Mouse (Mus musculus) neural tube, embryonic 15.5 days (tissue): ENCODE measurements around the gene Elavl1. TPM values are rescaled to one million over a fixed set of nuclear protein-coding genes. Genes with fewer than 3 reads are reported as not detected.
"Not testable (repeated sequence)": the region's sequence is repeated elsewhere in the genome, so short reads cannot be mapped to it uniquely, and the experiment has no call there.

ENCODE experiments used
- ATAC-seq: fragments of 200-750 bp; cut with Nextera tagmentation; 2 replicates; pipeline ENCODE4 v1.8.0; 2017; ENCODE audit warnings: mild to moderate bottlenecking, moderate TSS enrichment, moderate library complexity; ENCODE audit not compliant: low FRiP score
- H3K27ac ChIP-seq: fragments of 300-500 bp; sonication (generic); replicated peaks from 2 replicates; pipeline ENCODE4 v1.5.1; 2015; ENCODE audit warnings: mild to moderate bottlenecking, inconsistent platforms
- H3K27me3 ChIP-seq: fragments of 300-500 bp; sonication (generic); replicated peaks from 2 replicates; pipeline ENCODE4 v1.6.1; 2015; ENCODE audit warnings: inconsistent platforms
- H3K36me3 ChIP-seq: fragments of 300-500 bp; sonication (generic); 2 replicates; pipeline ENCODE4 v1.6.1; 2015; ENCODE audit warnings: inconsistent platforms
- H3K4me1 ChIP-seq: fragments of 300-500 bp; sonication (generic); 2 replicates; pipeline ENCODE4 v1.6.1; 2015; ENCODE audit warnings: inconsistent platforms
- H3K4me2 ChIP-seq: fragments of 300-500 bp; sonication (generic); 2 replicates; pipeline ENCODE4 v1.6.1; 2015; ENCODE audit warnings: inconsistent platforms, mild to moderate bottlenecking, moderate library complexity
- H3K4me3 ChIP-seq: fragments of 300-500 bp; sonication (generic); replicated peaks from 2 replicates; pipeline ENCODE4 v1.5.1; 2015; ENCODE audit warnings: mild to moderate bottlenecking, inconsistent platforms
- H3K9ac ChIP-seq: fragments of 300-500 bp; sonication (generic); replicated peaks from 2 replicates; pipeline ENCODE4 v1.6.1; 2015; ENCODE audit warnings: mild to moderate bottlenecking, inconsistent platforms
- H3K9me3 ChIP-seq: fragments of 300-500 bp; sonication (generic); replicated peaks from 2 replicates; pipeline ENCODE4 v1.6.1; 2016; ENCODE audit warnings: inconsistent platforms
- WGBS: fragments of 180-500 bp; shearing (Covaris S2); methylation state at CpG from one replicate; pipeline ENCODE4 v1.1.7; 2015; ENCODE audit warnings: mixed read lengths; 5-methylcytosine and 5-hydroxymethylcytosine counted together
- polyA plus RNA-seq: library from polyadenylated mRNA; unstranded; fragments of >200 nt; fragmentation: Nextera tagmentation; extraction: Ambion mirVana; gene quantifications from 2 replicates; pipeline ENCODE4 v1.2.1, GENCODE M21; 2015

The Elavl1 gene
- 92.5 and 112 TPM in 2 replicates for polyA plus RNA-seq

DNA sequence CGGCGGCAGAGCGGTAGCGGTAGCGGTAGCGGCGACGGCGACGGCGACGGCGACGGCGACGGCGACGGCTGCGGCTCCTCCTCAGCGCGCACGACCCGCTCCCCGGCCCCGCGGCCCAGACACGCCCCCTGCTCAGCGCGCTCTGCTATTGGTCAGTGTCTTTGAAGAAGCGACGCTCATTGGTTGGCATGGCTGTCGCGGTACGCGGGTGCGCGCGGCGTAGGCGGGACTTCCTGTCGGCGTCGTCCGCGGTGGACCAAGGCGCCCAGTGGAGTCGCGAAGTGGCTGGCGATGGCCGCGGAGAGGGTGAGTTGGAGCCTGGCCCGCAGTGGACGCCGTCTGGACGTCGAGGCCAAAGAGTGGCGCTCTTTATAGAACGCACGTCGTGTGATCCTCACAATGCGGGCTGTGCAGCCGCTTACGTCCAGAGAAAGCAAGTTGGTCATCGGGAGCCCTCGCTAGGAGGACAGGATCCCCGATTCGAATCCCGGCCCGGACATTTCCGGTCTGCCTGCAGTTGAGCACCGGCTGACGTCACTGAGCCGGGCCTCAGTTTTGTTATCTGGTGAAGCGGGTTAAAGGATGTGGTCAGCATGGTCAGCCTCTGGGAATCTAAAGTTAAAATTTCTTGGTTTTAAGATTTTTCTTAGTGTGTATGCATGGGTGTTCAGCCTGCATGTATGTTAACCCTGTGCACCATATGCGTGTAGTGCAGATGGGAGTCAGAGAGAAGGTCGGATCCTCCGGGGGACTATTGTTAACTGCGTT is at the start of gene Elavl1, which contains the start of gene Ccl25:
Elavl1 (minus strand) TSS at position 431 of the 768 bp plus-strand sequence.
Ccl25 (plus strand) TSS at position 228 of the 768 bp plus-strand sequence.
- H3K36me3 ChIP-seq, result peaks cover 40% of the 10 kb centered on the region
- WGBS, result under 1% methylated on average over 73 of the region's 78 CpGs
- peak within 1 kb of the TSS; percentile 92 for H3K4me2 ChIP-seq
- H3K27me3 ChIP-seq, result no peaks in the 10 kb centered on the region
- no peaks in the 10 kb centered on the region for H3K9me3 ChIP-seq
- peak; percentile 99 for ATAC-seq
- peak within 1 kb of the TSS; percentile 82 for H3K9ac ChIP-seq
- peak within 1 kb of the TSS; percentile 93 for H3K27ac ChIP-seq
- peaks cover 53% of the 10 kb centered on the region for H3K4me1 ChIP-seq
- H3K4me3 ChIP-seq, result peak within 1 kb of the TSS; percentile 71

DNA sequence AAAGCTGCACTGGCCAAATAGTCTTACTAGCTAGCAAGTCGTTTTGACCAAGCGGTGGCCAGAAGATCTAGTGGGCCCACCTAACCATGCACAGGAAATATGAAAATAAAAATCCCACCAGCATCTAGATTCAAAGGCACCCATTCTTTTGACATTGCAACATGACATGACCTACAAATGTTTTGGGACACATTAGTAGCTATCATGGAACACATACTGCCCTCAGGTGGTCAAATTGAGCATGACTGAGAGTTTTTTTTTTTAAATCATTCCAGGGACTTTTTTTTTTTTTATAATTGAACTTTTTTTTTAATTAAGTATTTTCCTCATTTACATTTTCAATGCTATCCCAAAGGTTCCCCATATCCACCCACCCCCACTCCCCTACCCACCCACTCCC is 47.4 kb upstream of the Elavl1 start:
- H3K36me3 ChIP-seq, result no peaks in the 10 kb centered on the region
- H3K27ac ChIP-seq, result no peak overlapping the region
- H3K4me3 ChIP-seq, result no peak overlapping the region
- H3K4me2 ChIP-seq, result no peak overlapping the region
- 72% methylated on average over 2 of the region's 2 CpGs for WGBS
- no peaks in the 10 kb centered on the region for H3K9me3 ChIP-seq
- H3K9ac ChIP-seq, result no peak overlapping the region
- no peaks in the 10 kb centered on the region for H3K4me1 ChIP-seq
- H3K27me3 ChIP-seq, result no peaks in the 10 kb centered on the region
- ATAC-seq, result no peak

DNA sequence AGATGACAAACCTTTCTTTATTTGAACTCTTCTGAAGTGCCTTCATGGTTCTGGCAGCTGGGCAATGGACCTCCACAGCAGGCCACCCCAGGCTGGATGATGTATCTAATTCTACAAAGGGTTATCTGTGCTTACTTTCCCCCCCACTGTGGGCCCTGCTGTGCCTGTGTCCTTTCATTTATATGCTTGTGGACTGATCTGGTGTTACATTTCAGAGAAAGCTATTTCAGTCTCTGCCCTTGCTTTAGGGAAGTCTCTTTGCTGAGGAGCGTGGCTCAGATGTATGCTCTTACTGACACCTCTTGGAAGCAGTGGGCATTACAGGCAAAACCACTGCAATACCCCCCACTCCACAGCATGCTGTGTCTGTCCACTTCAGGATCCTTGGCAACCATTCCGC is 44.9 kb upstream of the Elavl1 start:
- peak; percentile 14; the same call in 1 of the 2 replicates for ATAC-seq
- no peaks in the 10 kb centered on the region for H3K36me3 ChIP-seq
- no peaks in the 10 kb centered on the region for H3K9me3 ChIP-seq
- no peak overlapping the region for H3K4me2 ChIP-seq
- 40% methylated on average over 2 of the region's 2 CpGs for WGBS
- H3K4me1 ChIP-seq, result no peaks in the 10 kb centered on the region
- no peak overlapping the region for H3K4me3 ChIP-seq
- H3K27ac ChIP-seq, result no peak overlapping the region
- H3K9ac ChIP-seq, result no peak overlapping the region
- H3K27me3 ChIP-seq, result no peaks in the 10 kb centered on the region

DNA sequence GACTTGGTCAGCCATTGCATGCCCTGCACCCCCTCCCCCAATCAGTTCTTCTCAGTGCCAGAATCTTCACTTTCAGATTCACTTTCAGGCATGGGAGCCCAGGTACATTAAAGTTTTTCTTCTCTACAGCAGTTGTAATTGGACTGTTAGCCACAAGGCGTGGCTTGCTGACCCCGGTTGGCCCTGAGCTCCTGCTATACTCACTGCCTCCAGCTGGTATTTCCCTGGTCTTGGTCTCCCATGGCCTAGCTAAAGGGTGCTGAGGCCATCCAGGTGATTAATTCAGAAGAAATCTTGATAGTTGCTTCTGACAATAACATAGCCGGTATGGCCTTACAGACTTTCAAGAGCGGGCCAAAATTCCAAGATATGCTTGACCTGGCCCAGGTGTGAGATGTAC is 43.3 kb upstream of the Elavl1 start:
- no peaks in the 10 kb centered on the region for H3K9me3 ChIP-seq
- no peaks in the 10 kb centered on the region for H3K4me1 ChIP-seq
- H3K4me2 ChIP-seq, result no peak overlapping the region
- no peak for ATAC-seq
- no peak overlapping the region for H3K4me3 ChIP-seq
- H3K9ac ChIP-seq, result no peak overlapping the region
- no peaks in the 10 kb centered on the region for H3K27me3 ChIP-seq
- H3K27ac ChIP-seq, result no peak overlapping the region
- H3K36me3 ChIP-seq, result no peaks in the 10 kb centered on the region
- 90% methylated on average over 4 of the region's 4 CpGs for WGBS

DNA sequence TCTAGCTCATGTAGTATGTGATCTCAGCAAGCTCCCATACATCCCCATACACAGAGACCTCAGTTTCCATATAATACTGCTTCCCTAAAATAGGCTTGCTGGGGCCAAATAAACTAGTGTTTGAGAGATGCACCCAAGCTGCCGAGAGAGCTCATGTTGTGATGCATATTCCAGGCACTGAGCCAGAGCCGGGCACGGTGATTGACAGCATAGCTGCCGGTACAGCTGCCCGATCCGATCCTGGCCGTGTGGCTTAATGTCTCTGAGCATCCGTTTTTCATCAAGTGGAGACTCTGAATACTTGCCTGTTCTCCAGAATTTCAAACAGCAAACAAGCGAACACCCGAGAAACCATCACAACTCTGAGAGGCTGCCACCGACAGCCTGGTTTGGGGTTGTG is 42.6 kb upstream of the Elavl1 start:
- H3K4me2 ChIP-seq, result no peak overlapping the region
- no peaks in the 10 kb centered on the region for H3K27me3 ChIP-seq
- 82% methylated on average over 11 of the region's 11 CpGs for WGBS

DNA sequence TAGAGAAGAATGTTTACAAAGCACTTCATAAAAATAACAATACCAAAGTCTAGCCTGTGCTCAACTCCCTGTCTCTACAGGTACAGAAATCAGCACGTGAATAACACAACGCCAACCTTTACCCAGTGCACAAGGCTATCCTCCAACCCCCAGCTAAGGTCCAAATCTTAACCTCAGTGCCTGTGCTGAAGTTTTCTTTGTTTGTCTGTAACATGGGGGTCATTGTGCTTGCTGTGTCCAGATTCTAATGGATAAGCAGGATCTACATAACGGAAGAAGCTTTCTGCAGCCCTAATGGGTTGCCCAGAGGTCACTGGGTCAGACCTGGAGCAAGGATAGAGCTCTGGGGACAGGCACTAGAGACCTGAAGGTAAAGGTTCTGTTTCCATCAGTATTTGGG is 41.0 kb upstream of the Elavl1 start:
- Histone ChIP-seq H3K4me2 (no peak overlapping the region), H3K4me3 (no peak overlapping the region), H3K4me1 (no peaks in the 10 kb centered on the region), H3K9ac (no peak overlapping the region), H3K27me3 (no peaks in the 10 kb centered on the region), H3K9me3 (no peaks in the 10 kb centered on the region), H3K27ac (no peak overlapping the region), H3K36me3 (no peaks in the 10 kb centered on the region)
- ATAC-seq, result no peak
- WGBS, result 86% methylated on average over 3 of the region's 3 CpGs

More for the DNA sequence above, 42.6 kb upstream of the Elavl1 start:
- Histone ChIP-seq H3K36me3 (no peaks in the 10 kb centered on the region), H3K9me3 (no peaks in the 10 kb centered on the region), H3K4me1 (no peaks in the 10 kb centered on the region), H3K9ac (no peak overlapping the region), H3K4me3 (no peak overlapping the region), H3K27ac (no peak overlapping the region)
- no peak for ATAC-seq

DNA sequence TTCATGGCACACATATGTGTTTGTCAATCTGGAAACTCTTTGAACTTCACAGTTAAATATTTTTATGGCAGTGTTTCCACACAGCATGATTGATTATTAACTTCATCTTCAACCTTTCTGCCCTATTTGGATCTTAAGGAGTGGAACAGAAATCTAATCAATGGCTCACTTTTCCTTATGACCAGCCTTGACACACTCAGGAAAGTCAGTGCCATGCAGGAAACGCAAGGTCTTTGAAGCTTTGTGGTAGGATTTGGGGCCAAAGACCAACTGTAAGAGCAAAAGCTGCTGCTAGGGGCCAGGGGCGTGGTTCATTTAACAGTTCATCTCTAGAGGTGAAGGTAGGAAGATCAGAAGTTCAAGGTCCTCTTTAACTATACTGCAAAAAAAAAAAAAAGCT is 35.7 kb upstream of the Elavl1 start:
- 83% methylated on average over 2 of the region's 2 CpGs for WGBS
- ATAC-seq, result no peak
- H3K4me3 ChIP-seq, result no peak overlapping the region
- no peaks in the 10 kb centered on the region for H3K4me1 ChIP-seq
- H3K27me3 ChIP-seq, result no peaks in the 10 kb centered on the region
- no peak overlapping the region for H3K4me2 ChIP-seq
- H3K27ac ChIP-seq, result no peak overlapping the region
- no peaks in the 10 kb centered on the region for H3K36me3 ChIP-seq
- H3K9ac ChIP-seq, result no peak overlapping the region
- H3K9me3 ChIP-seq, result no peaks in the 10 kb centered on the region

DNA sequence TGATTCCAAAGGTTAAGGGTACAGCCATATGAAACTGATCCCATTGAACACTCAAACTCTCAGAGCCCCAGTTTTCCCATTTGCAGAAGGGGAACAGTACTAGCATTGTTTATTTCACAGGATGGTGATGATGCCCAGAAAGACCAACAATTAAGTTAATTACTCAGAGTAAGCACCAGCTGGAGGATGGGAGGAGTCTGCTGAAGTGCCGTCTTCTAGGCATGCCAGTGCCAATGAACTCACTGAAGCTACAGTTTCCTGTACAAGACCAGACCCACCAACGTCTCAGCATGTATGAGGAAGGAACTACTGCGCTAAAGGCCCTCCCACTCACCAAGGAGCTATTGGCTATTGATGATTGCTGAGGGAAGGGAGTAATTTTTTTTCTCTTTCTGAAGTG is 34.1 kb upstream of the Elavl1 start:
- H3K9me3 ChIP-seq, result no peaks in the 10 kb centered on the region
- H3K4me1 ChIP-seq, result no peaks in the 10 kb centered on the region
- no peak for ATAC-seq
- no peaks in the 10 kb centered on the region for H3K36me3 ChIP-seq
- 60% methylated on average over 3 of the region's 3 CpGs for WGBS
- no peaks in the 10 kb centered on the region for H3K27me3 ChIP-seq
- H3K4me2 ChIP-seq, result no peak overlapping the region
- no peak overlapping the region for H3K9ac ChIP-seq
- no peak overlapping the region for H3K27ac ChIP-seq
- H3K4me3 ChIP-seq, result no peak overlapping the region

DNA sequence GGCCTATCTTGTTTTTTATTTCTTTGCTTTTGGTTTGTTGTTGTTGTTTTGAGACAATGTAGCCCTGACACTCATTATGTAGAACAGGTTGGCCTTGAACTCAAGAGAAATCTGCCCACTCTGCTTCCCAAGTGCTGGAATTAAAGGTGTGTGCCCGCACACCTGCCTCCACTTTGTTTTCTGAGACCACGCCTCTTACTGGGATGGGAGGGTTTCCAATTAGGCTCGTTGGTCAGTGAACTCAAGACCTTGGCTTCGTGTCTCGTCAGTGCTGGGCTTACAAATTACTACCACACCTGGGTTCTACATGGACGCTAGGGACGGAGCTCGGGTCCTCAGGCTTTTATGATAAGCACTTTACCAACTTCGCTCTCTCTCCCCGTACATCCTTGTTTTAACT is 30.2 kb upstream of the Elavl1 start:
- Histone ChIP-seq H3K4me1 (no peaks in the 10 kb centered on the region), H3K4me2 (no peak overlapping the region), H3K27ac (no peak overlapping the region), H3K9ac (no peak overlapping the region), H3K4me3 (no peak overlapping the region), H3K36me3 (no peaks in the 10 kb centered on the region), H3K27me3 (no peaks in the 10 kb centered on the region), H3K9me3 (no peaks in the 10 kb centered on the region)
- 94% methylated on average over 10 of the region's 10 CpGs for WGBS
- no peak for ATAC-seq

DNA sequence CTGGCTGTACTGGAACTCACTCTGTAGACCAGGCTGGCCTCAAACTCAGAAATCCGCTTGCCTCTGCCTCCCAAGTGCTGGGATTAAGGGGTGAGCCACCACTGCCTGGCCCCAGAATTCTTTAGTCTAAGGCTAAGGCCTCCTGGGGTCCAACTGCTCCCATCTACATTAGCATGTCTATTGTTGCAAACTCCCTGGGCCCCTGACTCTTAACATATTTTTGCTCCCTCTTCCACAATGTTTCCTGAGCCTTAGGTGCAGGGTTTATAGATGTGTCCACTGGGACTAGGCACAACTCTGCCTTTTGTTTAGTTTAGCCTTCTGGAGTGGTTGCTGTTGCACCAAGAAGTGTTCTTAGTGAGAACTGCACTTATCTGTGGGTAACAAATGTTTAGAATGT is 29.3 kb upstream of the Elavl1 start:
- Histone ChIP-seq H3K36me3 (no peaks in the 10 kb centered on the region), H3K27me3 (no peaks in the 10 kb centered on the region), H3K4me1 (no peaks in the 10 kb centered on the region), H3K9ac (no peak overlapping the region), H3K9me3 (no peaks in the 10 kb centered on the region), H3K27ac (no peak overlapping the region), H3K4me3 (no peak overlapping the region), H3K4me2 (no peak overlapping the region)
- ATAC-seq, result no peak
- WGBS, result 81% methylated on average over 1 of the region's 1 CpGs

DNA sequence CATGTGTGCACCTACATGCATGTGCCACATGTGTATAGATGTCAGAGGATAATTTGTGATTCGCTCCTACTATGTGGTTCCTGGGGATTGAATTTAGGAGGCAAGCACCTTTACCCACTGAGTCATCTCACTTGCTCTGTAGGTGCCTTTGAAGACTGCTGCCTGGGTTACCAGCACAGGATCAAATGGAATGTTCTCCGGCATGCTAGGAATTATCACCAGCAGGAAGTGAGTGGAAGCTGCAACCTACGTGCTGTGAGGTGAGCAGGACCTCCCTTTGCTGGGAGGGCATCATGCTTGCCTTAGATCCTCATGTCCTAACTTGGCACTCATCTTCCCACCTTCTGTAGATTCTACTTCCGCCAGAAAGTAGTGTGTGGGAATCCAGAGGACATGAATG is 28.5 kb upstream of the Elavl1 start:
- no peak for ATAC-seq
- no peak overlapping the region for H3K4me2 ChIP-seq
- no peaks in the 10 kb centered on the region for H3K27me3 ChIP-seq
- WGBS, result 89% methylated on average over 4 of the region's 4 CpGs
- H3K9ac ChIP-seq, result no peak overlapping the region
- H3K4me1 ChIP-seq, result no peaks in the 10 kb centered on the region
- no peak overlapping the region for H3K4me3 ChIP-seq
- H3K27ac ChIP-seq, result no peak overlapping the region
- no peaks in the 10 kb centered on the region for H3K36me3 ChIP-seq
- no peaks in the 10 kb centered on the region for H3K9me3 ChIP-seq

DNA sequence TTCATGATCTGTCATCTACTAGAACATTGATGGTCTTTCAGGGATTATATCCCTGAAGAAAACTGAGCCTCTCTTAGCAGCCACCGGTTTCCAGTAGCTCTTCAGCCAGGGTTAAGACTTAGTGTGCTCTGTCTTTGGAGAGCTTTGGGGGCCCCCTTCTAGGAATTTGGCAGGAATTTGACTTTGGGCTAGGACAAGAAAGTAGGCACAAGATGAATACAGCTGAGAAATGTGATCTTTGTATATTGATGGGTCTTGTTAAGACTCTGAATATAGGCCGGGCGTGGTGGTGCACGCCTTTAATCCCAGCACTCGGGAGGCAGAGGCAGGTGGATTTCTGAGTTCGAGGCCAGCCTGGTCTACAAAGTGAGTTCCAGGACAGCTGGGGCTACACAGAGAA is 27.3 kb upstream of the Elavl1 start:
- 96% methylated on average over 6 of the region's 6 CpGs for WGBS
- H3K36me3 ChIP-seq, H3K4me2 ChIP-seq, H3K4me1 ChIP-seq, H3K4me3 ChIP-seq, H3K27ac ChIP-seq, H3K9me3 ChIP-seq, ATAC-seq, H3K27me3 ChIP-seq, H3K9ac ChIP-seq: not testable (repeated sequence)
